Mouse (Mus musculus): ENCODE data around the gene Cebpb. TPM values are rescaled to one million over a fixed set of nuclear protein-coding genes. Genes with fewer than 3 reads are reported as not detected.

Cebpb gene
- total RNA-seq, 4 experiments from 2014 or later = 21.3 to 37.2 (median 25.6) TPM

DNA sequence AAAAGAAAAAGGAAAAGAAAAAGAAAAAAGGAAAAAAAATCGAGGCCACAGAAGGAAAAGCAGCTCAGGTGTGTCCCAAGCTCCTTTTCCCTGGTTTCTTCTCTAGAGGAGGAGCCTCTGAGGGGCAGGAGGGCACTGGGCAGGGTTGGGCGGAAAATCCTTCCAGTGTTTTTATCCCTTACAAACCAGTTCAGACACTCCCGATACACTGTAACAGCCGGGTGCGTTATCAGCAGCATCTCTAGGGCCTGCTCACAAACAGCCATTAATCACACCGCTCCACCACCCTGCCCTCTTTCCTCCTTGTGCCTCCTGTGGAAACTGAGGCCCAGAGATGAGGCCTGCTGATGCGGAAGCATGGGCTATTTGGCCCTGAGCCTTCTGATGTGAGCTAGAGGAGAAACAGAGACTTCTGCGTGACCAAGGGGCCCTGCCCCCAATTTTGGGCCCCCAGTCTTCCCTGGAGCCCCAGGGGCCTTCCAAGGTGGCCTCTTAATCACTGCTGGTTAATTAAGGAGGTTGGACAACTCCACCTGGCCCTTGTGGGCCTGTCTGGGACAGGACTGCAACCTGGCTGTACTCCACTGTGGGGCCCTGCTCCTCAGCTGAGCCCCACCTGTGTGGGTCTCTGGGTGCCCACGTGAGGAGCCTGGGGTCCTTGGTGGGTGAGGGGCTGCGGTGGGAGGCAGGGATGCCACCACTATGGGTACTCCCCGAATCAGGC is 32.6 kb downstream of the Cebpb start:
- DNase-seq (ENCODE audit: low spot score in 2 of 2) = no peak

DNA sequence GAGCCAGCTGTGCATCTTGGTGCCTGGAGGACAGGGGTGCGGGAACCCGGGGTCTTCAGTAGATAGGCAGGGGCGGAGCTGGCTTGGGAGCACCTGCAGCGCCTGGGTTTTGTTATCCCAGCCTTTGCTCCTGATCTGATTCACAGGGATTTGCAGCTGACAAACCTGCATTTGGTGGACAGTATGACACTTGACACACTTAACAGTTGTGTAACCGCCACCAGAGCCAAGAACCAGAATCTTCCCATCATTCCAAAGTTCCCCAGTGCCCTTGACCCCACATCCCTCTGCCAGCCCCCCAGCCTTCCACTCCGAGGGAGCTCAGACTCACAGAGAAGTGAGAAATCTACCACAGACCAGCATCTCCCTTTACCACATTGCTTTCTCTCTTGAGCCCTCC is 33.8 kb downstream of the Cebpb start:
- DNase-seq (ENCODE audit: low spot score in 2 of 2) = no peak

DNA sequence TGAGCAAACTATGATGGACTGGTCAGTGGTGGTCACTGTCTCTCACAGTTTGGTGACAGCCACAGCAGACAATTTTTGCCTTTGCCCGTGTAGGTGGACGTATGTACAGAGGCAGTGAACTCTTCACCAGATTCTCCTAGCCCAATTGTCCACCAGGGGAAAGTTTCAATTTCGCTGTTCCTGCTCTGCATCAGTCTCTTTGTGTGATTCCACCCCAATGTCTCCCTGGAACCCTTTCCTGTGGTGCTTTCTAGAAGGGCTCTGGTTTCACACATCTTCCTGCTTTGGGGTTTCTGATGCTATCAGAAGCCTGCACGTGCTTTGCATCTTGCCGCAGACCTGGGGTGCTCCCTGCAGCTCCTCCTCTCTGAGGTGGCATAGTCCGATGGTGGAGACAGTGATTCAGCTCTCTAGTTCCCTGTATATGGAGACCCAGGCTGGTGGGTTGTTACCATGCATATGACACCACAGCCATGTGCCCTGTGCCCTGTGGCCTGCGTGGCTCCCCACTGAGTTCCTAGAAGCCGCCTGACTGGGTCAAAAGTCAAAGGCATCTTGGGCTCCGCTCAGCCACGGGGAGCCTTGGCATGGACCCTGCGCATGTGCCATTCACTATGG is 35.0 kb downstream of the Cebpb start:
- no peak for DNase-seq (ENCODE audit: low spot score in 2 of 2)

DNA sequence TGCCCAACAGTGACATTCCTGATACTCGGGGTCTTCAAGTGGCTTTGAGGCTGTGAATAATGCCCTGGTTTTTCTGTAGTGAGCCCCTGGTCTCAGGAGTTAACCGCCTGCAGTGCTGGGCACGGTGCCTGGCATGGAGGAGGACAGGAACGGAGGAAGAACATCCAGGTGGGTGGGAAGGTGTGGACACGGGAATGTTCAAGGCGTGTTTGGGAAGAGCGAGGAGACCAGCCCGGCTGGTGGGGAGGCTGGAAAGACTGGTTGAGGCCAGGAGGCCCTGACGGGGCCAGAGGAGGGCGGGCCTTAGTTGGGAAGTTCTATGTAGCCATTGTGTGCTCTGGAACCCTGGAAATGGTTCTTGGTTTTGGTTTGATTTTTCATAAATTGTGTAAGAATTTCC is 37.2 kb downstream of the Cebpb start:
- no peak for DNase-seq (ENCODE audit: low spot score in 2 of 2)

DNA sequence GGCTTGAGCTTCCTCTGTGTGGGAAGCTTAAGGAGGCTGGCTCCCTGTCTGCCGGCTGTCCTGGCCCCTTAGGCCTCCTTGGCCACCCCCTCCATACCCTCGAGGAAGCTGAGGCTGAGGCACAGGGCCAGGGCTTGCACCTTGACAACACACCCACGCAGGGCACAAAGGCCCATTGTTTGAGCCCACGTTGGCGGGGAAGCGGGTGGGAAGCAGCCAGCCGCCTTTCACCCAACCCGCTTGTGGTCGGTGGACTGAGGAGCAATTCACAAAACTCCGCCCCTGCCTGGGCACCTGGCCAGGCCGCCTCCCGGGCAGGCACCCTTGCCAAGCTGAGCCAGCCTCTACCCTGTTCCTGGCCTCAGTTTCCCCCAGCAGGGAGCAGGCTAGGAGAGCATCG is 38.4 kb downstream of the Cebpb start:
- DNase-seq (ENCODE audit: low spot score in 2 of 2) = peak; percentile 64 to 67

DNA sequence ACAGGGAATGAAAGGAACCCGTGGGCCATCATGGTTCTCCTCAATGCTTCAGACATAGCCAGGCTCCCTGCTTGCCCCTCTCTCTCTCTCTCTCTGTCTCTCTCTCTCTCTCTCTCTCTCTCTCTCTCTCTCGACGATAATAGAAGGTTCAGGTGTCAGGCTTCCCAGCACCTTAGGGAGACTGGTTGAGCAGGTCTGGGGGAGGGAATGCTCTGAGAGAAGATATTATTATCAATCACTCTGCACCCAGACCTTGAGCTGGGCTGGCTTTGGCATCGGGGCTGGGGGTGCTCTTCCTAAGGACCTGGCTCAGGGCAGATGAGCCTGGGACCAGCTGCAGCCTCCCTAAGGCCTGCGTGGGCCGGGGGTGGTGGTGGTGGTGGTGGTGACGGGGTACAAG is 41.3 kb downstream of the Cebpb start:
- no peak for DNase-seq (ENCODE audit: low spot score in 2 of 2)

DNA sequence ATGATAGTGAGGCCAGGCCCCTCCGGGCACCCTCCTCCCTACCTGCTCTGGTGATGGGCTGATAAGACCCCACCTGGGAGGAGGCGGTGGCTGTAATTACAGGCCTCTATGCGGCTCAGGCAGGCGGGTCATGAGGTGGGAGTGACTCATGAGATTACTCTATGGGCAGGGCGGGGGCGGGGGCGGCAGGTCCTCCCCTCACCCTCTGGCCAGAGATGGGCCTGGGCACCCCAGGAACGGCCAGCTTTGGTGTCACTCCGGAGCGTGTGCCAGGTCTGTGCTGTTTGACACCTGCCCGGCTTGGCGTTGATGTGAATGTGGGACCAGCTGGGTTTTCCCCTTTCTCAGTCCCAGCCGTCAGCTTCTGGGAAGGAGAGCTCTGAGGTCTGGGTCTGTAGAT is 42.4 kb downstream of the Cebpb start:
- no peak for DNase-seq (ENCODE audit: low spot score in 2 of 2)

DNA sequence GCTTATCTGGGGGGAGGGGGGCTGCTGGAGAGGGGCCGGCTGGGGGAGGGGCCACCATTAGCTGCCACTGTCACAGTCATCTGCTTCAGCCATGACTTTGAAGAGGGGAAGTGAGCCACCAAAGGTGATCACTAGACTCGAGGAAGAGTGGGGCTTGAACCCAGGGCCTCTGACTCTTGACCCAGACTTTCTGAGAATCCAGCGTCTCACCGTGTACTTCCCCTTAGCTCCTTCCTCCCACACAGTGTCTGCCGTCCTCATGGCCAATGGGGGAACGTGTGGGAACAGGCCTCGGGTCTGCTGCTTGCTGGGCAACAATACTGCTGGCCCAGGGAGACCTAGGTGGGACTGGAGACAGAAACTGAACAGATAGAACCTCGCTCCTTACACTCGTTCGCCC is 46.1 kb downstream of the Cebpb start:
- DNase-seq (ENCODE audit: low spot score in 2 of 2) = no peak

DNA sequence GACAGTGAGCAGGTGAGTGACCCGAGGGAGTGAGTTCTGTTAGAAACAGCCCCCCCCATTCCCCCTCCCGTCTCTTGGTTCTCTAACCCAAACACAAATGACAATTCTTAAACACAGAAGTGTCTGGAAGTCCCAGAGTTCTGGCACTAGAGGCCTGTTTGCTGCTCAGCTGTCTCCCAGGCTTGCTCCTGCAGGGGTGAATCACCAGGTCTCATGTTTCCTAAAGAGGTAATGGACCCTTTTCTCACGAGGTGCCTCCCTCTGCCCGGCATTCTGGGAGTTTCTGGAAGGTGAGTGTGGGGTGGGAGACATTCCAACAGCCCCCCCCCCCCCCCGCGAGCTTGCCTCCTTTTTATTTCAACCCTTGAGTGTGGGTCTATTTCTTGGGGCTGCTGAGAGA is 50.3 kb downstream of the Cebpb start:
- no peak for DNase-seq (ENCODE audit: low spot score in 2 of 2)

Small RNAs within 50 kb of the gene (microRNA-seq; reads per million reads assigned to microRNA genes)
- 0 reads per million in 2 experiments for gene Gm22355

Other genes with a start within 250 kb of the Cebpb start
- 10 to 100 TPM; 52.1 to 56.4 (median 52.9) TPM for gene Rnf114, start 196.3 kb upstream of the Cebpb start, total RNA-seq (2022)
- gene Spata2, start 196.0 kb upstream of the Cebpb start, total RNA-seq (2022) = 10 to 100 TPM; 70.1 to 86.1 (median 77.0) TPM
- gene Snai1, start 150.7 kb upstream of the Cebpb start, total RNA-seq (2022) = 1 to 10 TPM in 1 of 4 experiments, under 1 TPM in 3; 0.28 to 1.1 (median 0.53) TPM
- gene Ube2v1, start 56.8 kb upstream of the Cebpb start, total RNA-seq (2022) = 100 to 1,000 TPM; 196 to 224 (median 216) TPM
- 10 to 100 TPM; 35.0 to 46.6 (median 40.9) TPM for gene Gm20431, start 27.4 kb upstream of the Cebpb start, total RNA-seq (2022)
- 10 to 100 TPM; 44.5 to 47.5 (median 46.8) TPM for gene Tmem189, start 907 bp downstream of the Cebpb start, total RNA-seq (2022)
- gene Ptpn1, start 243.1 kb downstream of the Cebpb start, total RNA-seq (2022) = 10 to 100 TPM; 56.2 to 59.7 (median 58.3) TPM